12 mouse cellular contexts compared by ENCODE assay signal in genomic region chr5:77178008-77178407, GRCm38 (mm10). TPM values are rescaled to one million over a fixed set of nuclear protein-coding genes. Genes with fewer than 3 reads are reported as not detected.
DNase-seq lines count a peak whose midpoint lies in the region; ATAC-seq and TF ChIP-seq lines count a peak whose summit lies in the region.
"Had no signal": no experiment of that assay in that cellular context is flagged by ENCODE, and none has a peak within 500 bp of the region (broad histone marks: within the 10 kb centered on the region; RNA-seq: fewer than 3 reads in every experiment).

No protein-coding gene starts in this region.

- no peak for TF ChIP-seq CTCF in lung, embryonic 14.5 days (IDR thresholded peaks at IDR 0.05; ENCODE audit: low read depth)

- no peak overlapping the region for H3K27ac ChIP-seq in lung, embryonic 14.5 days (ENCODE audit: low read depth)
- peak overlapping the region; percentile 37; the same call in 1 of the 2 replicates for H3K27ac ChIP-seq in heart, embryonic 13.5 days (replicated peaks)
- H3K27ac ChIP-seq: liver, embryonic 13.5 days had no signal

- no peaks in the 10 kb centered on the region for H3K36me3 ChIP-seq in lung, embryonic 14.5 days (ENCODE audit: insufficient read depth)
- H3K36me3 ChIP-seq in heart, embryonic 13.5 days: no peaks in the 10 kb centered on the region
- H3K36me3 ChIP-seq in myocyte (ENCODE audit: control insufficient read depth, insufficient read depth): no peaks in the 10 kb centered on the region
- H3K36me3 ChIP-seq: liver, embryonic 13.5 days had no signal

- peak; percentile 56; the same call in 1 of the 2 replicates for ATAC-seq in lung, embryonic 14.5 days (ENCODE audit: insufficient read depth)
- peak; percentile 14 for ATAC-seq in heart, embryonic 13.5 days (ENCODE audit: extremely low read depth, insufficient number of reproducible peaks, low FRiP score, low TSS enrichment)

- no peak overlapping the region for H3K9ac ChIP-seq in lung, embryonic 14.5 days
- no peak overlapping the region; the same call in 1 of the 2 replicates for H3K9ac ChIP-seq in heart, embryonic 13.5 days
- H3K9ac ChIP-seq: liver, embryonic 13.5 days had no signal

- H3K79me2 ChIP-seq in myocyte (ENCODE audit: control insufficient read depth, insufficient read depth): no peaks in the 10 kb centered on the region

- no peak overlapping the region for H3K4me3 ChIP-seq in lung, embryonic 14.5 days (ENCODE audit: low read depth, low read length)
- no peak overlapping the region for H3K4me3 ChIP-seq in heart, embryonic 13.5 days
- no peak overlapping the region for H3K4me3 ChIP-seq in myocyte
- H3K4me3 ChIP-seq: liver, embryonic 13.5 days had no signal

- no peak overlapping the region for H3ac ChIP-seq in myocyte (ENCODE audit: control insufficient read depth, insufficient read length)

- H3K4me1 ChIP-seq in lung, embryonic 14.5 days (ENCODE audit: insufficient read depth): no peaks in the 10 kb centered on the region
- peaks cover 13% of the 10 kb centered on the region for H3K4me1 ChIP-seq in heart, embryonic 13.5 days
- H3K4me1 ChIP-seq: liver, embryonic 13.5 days had no signal

- TF ChIP-seq POLR2A in myocyte (IDR thresholded peaks at IDR 0.05; ENCODE audit: insufficient read length, low read depth): no peak

- DNase-seq in lung, embryonic 14.5 days: peak; percentile 23
- no peak for DNase-seq in lung, postnatal 14 days
- peak; percentile 47 for DNase-seq in gastrocnemius, adult 18-20 months (ENCODE audit: low spot score)
- no peak for DNase-seq in cerebellum, postnatal 10 days
- no peak for DNase-seq in urinary bladder, postnatal 14 days (ENCODE audit: low spot score)
- DNase-seq in frontal cortex, postnatal 36 days (ENCODE audit: low spot score in 2 of 2): no peak
- DNase-seq: liver, embryonic 13.5 days; right cerebral cortex, postnatal 4 days; thymus, adult 18-20 months had no signal

- no peaks in the 10 kb centered on the region for H3K9me3 ChIP-seq in lung, embryonic 14.5 days (ENCODE audit: low read depth, low read length)
- H3K9me3 ChIP-seq in heart, embryonic 13.5 days: no peaks in the 10 kb centered on the region
- H3K9me3 ChIP-seq: liver, embryonic 13.5 days had no signal

- WGBS in lung, embryonic 14.5 days: 29% methylated on average over 9 of the region's 9 CpGs
- WGBS in heart, embryonic 13.5 days: 24% methylated on average over 9 of the region's 9 CpGs

- no peaks in the 10 kb centered on the region for H3K27me3 ChIP-seq in lung, embryonic 14.5 days (ENCODE audit: insufficient read depth, low read length)
- no peaks in the 10 kb centered on the region for H3K27me3 ChIP-seq in heart, embryonic 13.5 days (replicated peaks)
- H3K27me3 ChIP-seq in myocyte (ENCODE audit: control insufficient read depth, insufficient read depth, insufficient read length): no peaks in the 10 kb centered on the region
- H3K27me3 ChIP-seq: liver, embryonic 13.5 days had no signal

- no peak overlapping the region for H3K4me2 ChIP-seq in lung, embryonic 14.5 days
- H3K4me2 ChIP-seq in heart, embryonic 13.5 days: peak overlapping the region; percentile 24
- peak overlapping the region; percentile 25 for H3K4me2 ChIP-seq in myocyte (ENCODE audit: low read depth)
- H3K4me2 ChIP-seq: liver, embryonic 13.5 days had no signal

TF ChIP-seq in myocyte, 11 proteins besides CTCF, POLR2A, EP300 and RAD21:
- no peak for TF ChIP-seq MAX (IDR thresholded peaks at IDR 0.05; ENCODE audit: low read depth)
- TF ChIP-seq REST (IDR thresholded peaks at IDR 0.05; ENCODE audit: insufficient read depth, insufficient read length): no peak
- TF ChIP-seq POLR2AphosphoS2 (IDR thresholded peaks at IDR 0.05; ENCODE audit: insufficient read length, low read depth): no peak
- TF ChIP-seq E2F4 (IDR thresholded peaks at IDR 0.05; ENCODE audit: insufficient read depth): no peak
- no peak for TF ChIP-seq MYOD1 (IDR thresholded peaks at IDR 0.05; ENCODE audit: control insufficient read depth in 1 of 3, insufficient read length in 2 of 3, low read depth in 2 of 3)
- TF ChIP-seq TCF3 (IDR thresholded peaks at IDR 0.05; ENCODE audit: insufficient read length, low read depth): no peak
- TF ChIP-seq MYOG (IDR thresholded peaks at IDR 0.05; ENCODE audit: control insufficient read depth in 1 of 3, insufficient read depth in 1 of 3, insufficient read length in 2 of 3, low read depth in 2 of 3): no peak
- TF ChIP-seq TCF12 (IDR thresholded peaks at IDR 0.05; ENCODE audit: insufficient read depth, poor library complexity, severe bottlenecking): no peak
- TF ChIP-seq USF1 (IDR thresholded peaks at IDR 0.05; ENCODE audit: low read depth): no peak
- no peak for TF ChIP-seq SRF (IDR thresholded peaks at IDR 0.05; ENCODE audit: control insufficient read depth, insufficient read length, low read depth)

RNA-seq across cellular contexts. Expression of gene Spink2, which starts 33.3 kb away (rescaled TPM):
- polyA plus RNA-seq in lung, embryonic 14.5 days (2014; fragmentation: Nextera tagmentation; extraction: Ambion mirVana): 0.32 and 1.3 TPM in 2 replicates
- not detected for total RNA-seq in gastrocnemius, adult 18-20 months (2021)
- 5.7 and 5.9 TPM in 2 replicates for polyA plus RNA-seq in heart, embryonic 13.5 days (2015; fragmentation: Nextera tagmentation; extraction: Ambion mirVana)
- not detected for polyA plus RNA-seq in myocyte (2012; fragmentation: generic; extraction: Trizol)
- total RNA-seq: megakaryocyte-erythroid progenitor cell, adult 5-6 weeks had no signal

Comparison
In these comparisons a context has a peak if more than half of its experiments do, and no peak if none do; other contexts are left out.
1. DNase-seq: peak in lung, embryonic 14.5 days (single experiment) and gastrocnemius, adult 18-20 months (single experiment); none in lung, postnatal 14 days (single experiment), cerebellum, postnatal 10 days (0 of 2), urinary bladder, postnatal 14 days (single experiment) and frontal cortex, postnatal 36 days (0 of 2).